Mouse (Mus musculus) layer of hippocampus, postnatal 14 days (tissue): ENCODE results near the gene Stx18. TPM values are rescaled to one million over a fixed set of nuclear protein-coding genes. Genes with fewer than 3 reads are reported as not detected.

Experiments
- total RNA-seq, 2 experiments: library from RNA; stranded (reverse); gene quantifications; 2 replicates each; pipeline ENCODE4 v1.2.3; 2021

Stx18 gene
- total RNA-seq, 2 experiments from 2014 or later: 36.8 to 38.3 TPM

Other genes with a start within 250 kb of the Stx18 start
- 10 to 100 TPM in 1 of 2 experiments, 1 to 10 TPM in 1; 7.0 to 16.7 TPM for gene Msx1, start 214.2 kb upstream of the Stx18 start, total RNA-seq
- 100 to 1,000 TPM; 561 to 567 TPM for gene Nsg1, start 121.2 kb downstream of the Stx18 start, total RNA-seq
- gene Zbtb49, start 181.7 kb downstream of the Stx18 start, total RNA-seq: 10 to 100 TPM; 17.5 to 19.6 TPM
- 10 to 100 TPM; 11.4 to 12.9 TPM for gene Lyar, start 181.7 kb downstream of the Stx18 start, total RNA-seq
- gene Tmem128, start 221.4 kb downstream of the Stx18 start, total RNA-seq: 10 to 100 TPM; 40.0 to 40.5 TPM
- under 1 TPM in 1 of 2 experiments, not detected in 1; 0.17 TPM for gene Otop1, start 237.2 kb downstream of the Stx18 start, total RNA-seq